Mouse (Mus musculus) megakaryocyte, embryonic 14.5 days (primary cell): ENCODE results near the gene Wbp4.

ENCODE experiments used
- FLI1 ChIP-seq: IDR thresholded peaks from 2 replicates; pipeline ENCODE4 v1.6.1; 2012; ENCODE audit warnings: low read length, inconsistent platforms, mixed read lengths
- GATA1 ChIP-seq: IDR thresholded peaks from 3 replicates; pipeline ENCODE4 v1.6.1; 2012; ENCODE audit warnings: mixed read lengths, low read length, inconsistent platforms, borderline replicate concordance

DNA sequence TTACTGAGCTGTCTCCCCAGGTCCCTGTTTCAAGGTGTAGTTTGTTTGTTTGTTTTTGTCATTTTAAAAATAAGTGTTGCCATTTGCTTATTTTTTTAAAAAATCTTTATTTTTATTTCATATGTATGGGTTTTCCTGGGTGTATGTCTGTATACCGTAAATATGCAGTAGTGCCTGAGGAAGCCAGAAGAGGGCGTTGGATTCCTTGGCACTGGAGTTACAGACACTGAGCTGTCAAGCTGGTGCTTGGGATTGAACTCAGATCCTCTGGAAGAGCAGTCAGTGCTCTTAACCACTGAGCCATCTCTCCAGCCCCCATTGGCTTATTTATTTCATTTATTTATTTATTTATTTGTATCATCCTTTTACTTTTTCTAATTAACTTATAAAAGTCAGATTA, 32.6 kb upstream of the Wbp4 start:
- TF ChIP-seq GATA1 (no peak), FLI1 (no peak)
